Comparison of ENCODE assay signal across 9 mouse cellular contexts in genomic region chr11:95121161-95122099, GRCm38 (mm10). TPM values are rescaled to one million over a fixed set of nuclear protein-coding genes. Genes with fewer than 3 reads are reported as not detected.
DNase-seq lines count a peak whose midpoint lies in the region; ATAC-seq lines count a peak whose summit lies in the region.
"Had no signal": no experiment of that assay in that cellular context is flagged by ENCODE, and none has a peak within 500 bp of the region (broad histone marks: within the 10 kb centered on the region; RNA-seq: fewer than 3 reads in every experiment).

No protein-coding gene starts in this region.

- no peaks in the 10 kb centered on the region for H3K9me3 ChIP-seq in liver, embryonic 11.5 days (ENCODE audit: control insufficient read depth, low read length)
- H3K9me3 ChIP-seq in forebrain, embryonic 13.5 days (replicated peaks): no peaks in the 10 kb centered on the region
- H3K9me3 ChIP-seq in neural tube, embryonic 14.5 days (ENCODE audit: control insufficient read depth, low read length): no peaks in the 10 kb centered on the region

- H3K27ac ChIP-seq in liver, embryonic 11.5 days (ENCODE audit: low read depth, low read length): no peak overlapping the region
- H3K27ac ChIP-seq in forebrain, embryonic 13.5 days: no peak overlapping the region
- no peak overlapping the region for H3K27ac ChIP-seq in neural tube, embryonic 14.5 days (ENCODE audit: low read depth, low read length)

- whole genome bisulfite sequencing in liver, embryonic 11.5 days: under 1% methylated on average over 63 of the region's 63 CpGs
- WGBS in forebrain, embryonic 13.5 days: under 1% methylated on average over 61 of the region's 63 CpGs
- under 1% methylated on average over 63 of the region's 63 CpGs for WGBS in neural tube, embryonic 14.5 days

- no peaks in the 10 kb centered on the region for H3K36me3 ChIP-seq in liver, embryonic 11.5 days (ENCODE audit: control insufficient read depth, insufficient read depth, low read length)
- H3K36me3 ChIP-seq in forebrain, embryonic 13.5 days (ENCODE audit: poor library complexity, severe bottlenecking): no peaks in the 10 kb centered on the region
- no peaks in the 10 kb centered on the region for H3K36me3 ChIP-seq in neural tube, embryonic 14.5 days (ENCODE audit: control insufficient read depth, insufficient read depth, low read length)

- no peak for DNase-seq in liver, embryonic 11.5 days (ENCODE audit: low spot score)
- no peak for DNase-seq in liver
- peak; percentile 46 to 56 for DNase-seq in kidney, postnatal 4 days
- DNase-seq in layer of hippocampus, postnatal 14 days (ENCODE audit: low spot score in 2 of 2): no peak
- no peak for DNase-seq in spleen, postnatal 10 days (ENCODE audit: low spot score in 2 of 2)
- DNase-seq in T-cell, adult 2 months (ENCODE audit: low spot score): no peak

- no peak for ATAC-seq in liver, embryonic 11.5 days (replicated peaks; ENCODE audit: low FRiP score)
- ATAC-seq in forebrain, embryonic 13.5 days: no peak
- no peak for ATAC-seq in neural tube, embryonic 14.5 days (ENCODE audit: low read depth)

- peaks cover 91% of the 10 kb centered on the region for H3K27me3 ChIP-seq in liver, embryonic 11.5 days (replicated peaks; ENCODE audit: control insufficient read depth, insufficient read depth, low read length)
- peaks cover 92% of the 10 kb centered on the region for H3K27me3 ChIP-seq in forebrain, embryonic 13.5 days
- H3K27me3 ChIP-seq in neural tube, embryonic 14.5 days (ENCODE audit: control insufficient read depth, insufficient read depth, low read length): peaks cover 49% of the 10 kb centered on the region

- peak overlapping the region; percentile 50 for H3K4me2 ChIP-seq in liver, embryonic 11.5 days
- H3K4me2 ChIP-seq in forebrain, embryonic 13.5 days: peak overlapping the region; percentile 49
- peak overlapping the region; percentile 27 for H3K4me2 ChIP-seq in neural tube, embryonic 14.5 days (ENCODE audit: low read depth, low read length)

- H3K9ac ChIP-seq in liver, embryonic 11.5 days (ENCODE audit: low read depth, low read length): no peak overlapping the region
- H3K9ac ChIP-seq in forebrain, embryonic 13.5 days: no peak overlapping the region
- 0 out of 2 replicates have a peak overlapping the region, but pooled peaks have one; percentile 16 for H3K9ac ChIP-seq in neural tube, embryonic 14.5 days (replicated peaks; ENCODE audit: low read depth, low read length)

- H3K4me3 ChIP-seq in liver, embryonic 11.5 days (ENCODE audit: low read depth, low read length): peak overlapping the region; percentile 30
- peak overlapping the region; percentile 29 for H3K4me3 ChIP-seq in forebrain, embryonic 13.5 days
- H3K4me3 ChIP-seq in neural tube, embryonic 14.5 days (ENCODE audit: low read depth, low read length): peak overlapping the region; percentile 15; the same call in 1 of the 2 replicates

- H3K4me1 ChIP-seq in liver, embryonic 11.5 days (replicated peaks; ENCODE audit: control insufficient read depth, insufficient read depth, low read length): peaks cover 5% of the 10 kb centered on the region; the same call in 1 of the 2 replicates
- peaks cover 26% of the 10 kb centered on the region for H3K4me1 ChIP-seq in forebrain, embryonic 13.5 days
- peaks cover 11% of the 10 kb centered on the region; the same call in 1 of the 2 replicates for H3K4me1 ChIP-seq in neural tube, embryonic 14.5 days (ENCODE audit: control insufficient read depth, insufficient read depth, low read length)

RNA-seq across cellular contexts. Expression of gene Dlx3, which starts 1.5 kb away (rescaled TPM):
- polyA plus RNA-seq in liver, embryonic 11.5 days (2014; fragmentation: Nextera tagmentation; extraction: Ambion mirVana): 0.63 and 0.68 TPM in 2 replicates
- polyA plus RNA-seq in forebrain, embryonic 13.5 days (2015; fragmentation: Nextera tagmentation; extraction: Ambion mirVana): 0.19 TPM in 1 of 2 replicates, not detected in the other
- polyA plus RNA-seq in neural tube, embryonic 14.5 days (2014; fragmentation: Nextera tagmentation; extraction: Ambion mirVana): 0.23 TPM in 1 of 2 replicates, not detected in the other
- total RNA-seq in layer of hippocampus, postnatal 14 days (2021): not detected
- total RNA-seq: monocyte, adult 5-6 weeks had no signal

RNA-seq across cellular contexts. Expression of gene Dlx4, which starts 24.6 kb away (rescaled TPM):
- polyA plus RNA-seq in liver, embryonic 11.5 days (2014; fragmentation: Nextera tagmentation; extraction: Ambion mirVana): 0.19 and 0.40 TPM in 2 replicates
- polyA plus RNA-seq in forebrain, embryonic 13.5 days (2015; fragmentation: Nextera tagmentation; extraction: Ambion mirVana): not detected in 2 replicates
- not detected in 2 replicates for polyA plus RNA-seq in neural tube, embryonic 14.5 days (2014; fragmentation: Nextera tagmentation; extraction: Ambion mirVana)
- total RNA-seq in layer of hippocampus, postnatal 14 days (2021): not detected
- total RNA-seq: monocyte, adult 5-6 weeks had no signal

RNA-seq across cellular contexts. Expression of gene Itga3, which starts 44.8 kb away (rescaled TPM):
- 4.0 and 4.6 TPM in 2 replicates for polyA plus RNA-seq in liver, embryonic 11.5 days (2014; fragmentation: Nextera tagmentation; extraction: Ambion mirVana)
- 2.4 and 3.9 TPM in 2 replicates for polyA plus RNA-seq in forebrain, embryonic 13.5 days (2015; fragmentation: Nextera tagmentation; extraction: Ambion mirVana)
- 13.8 and 13.9 TPM in 2 replicates for polyA plus RNA-seq in neural tube, embryonic 14.5 days (2014; fragmentation: Nextera tagmentation; extraction: Ambion mirVana)
- 10 to 100 TPM; 15.4 to 17.7 TPM for total RNA-seq in layer of hippocampus, postnatal 14 days (2021)

Comparison
In these comparisons a context has a peak if more than half of its experiments do, and no peak if none do; other contexts are left out.
1. DNase-seq: peak in kidney, postnatal 4 days (2 of 2); none in liver, embryonic 11.5 days (single experiment), liver (single experiment), layer of hippocampus, postnatal 14 days (0 of 2), spleen, postnatal 10 days (0 of 2) and T-cell, adult 2 months (single experiment).
2. Peak in every context shown above with its lines, with median percentiles within 50 percentile points of each other: H3K4me2 ChIP-seq and H3K4me3 ChIP-seq.